Mouse (Mus musculus): ENCODE data around the gene Kars.

DNA sequence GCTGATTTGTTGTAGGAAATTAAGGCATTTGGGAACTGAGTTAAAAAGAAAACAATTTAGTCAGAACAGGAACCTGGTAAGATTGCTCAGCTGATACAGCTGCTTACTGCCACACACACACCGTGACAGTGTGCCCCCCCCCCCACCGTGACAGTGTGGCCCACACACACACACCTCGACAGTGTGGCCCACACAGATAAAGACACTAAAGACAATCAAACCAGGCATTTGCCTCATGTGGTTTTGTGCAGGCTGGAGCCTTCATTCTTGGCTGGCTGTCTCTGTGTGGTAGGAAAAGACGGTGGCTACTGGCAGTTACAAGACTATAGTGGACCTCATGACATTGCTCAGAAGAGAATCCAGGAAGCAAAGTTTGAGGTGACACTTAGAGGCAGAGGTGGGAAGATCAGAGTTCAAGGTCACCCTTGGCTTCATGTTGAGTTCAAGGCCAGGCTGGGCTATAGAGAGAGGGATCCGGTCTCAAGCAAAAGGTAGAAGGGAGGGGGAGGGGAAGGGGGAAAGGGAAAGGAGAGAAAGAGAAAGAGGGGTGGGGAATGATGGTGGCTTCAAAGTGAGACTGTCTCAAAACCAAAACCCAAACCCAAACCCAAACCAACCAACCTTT, 43.8 kb downstream of the Kars start:
- no peak for TF ChIP-seq CTCF (IDR thresholded peaks at IDR 0.05; ENCODE audit: low read depth)
- peak; percentile 30; the same call in 1 of the 2 replicates for TF ChIP-seq EP300 (IDR thresholded peaks at IDR 0.05; ENCODE audit: low read depth)
